Mouse (Mus musculus) hindbrain, embryonic 10.5 days (tissue): ENCODE measurements around the gene Smim14. TPM values are rescaled to one million over a fixed set of nuclear protein-coding genes. Genes with fewer than 3 reads are reported as not detected.

ENCODE experiments used
- DNase-seq: peaks from one replicate; pipeline ENCODE4 v3.0.0-alpha.2; 2017; ENCODE audit warnings: low spot score
- H3K27ac ChIP-seq: fragments of 300-500 bp; sonication (generic); 2 replicates; pipeline ENCODE4 v1.5.1; 2016; ENCODE audit warnings: mild to moderate bottlenecking, moderate library complexity
- H3K27me3 ChIP-seq: fragments of 300-500 bp; sonication (generic); 2 replicates; pipeline ENCODE4 v1.6.1; 2016; ENCODE audit warnings: mild to moderate bottlenecking; ENCODE audit not compliant: poor library complexity, insufficient read depth, severe bottlenecking
- H3K36me3 ChIP-seq: fragments of 300-500 bp; sonication (generic); 2 replicates; pipeline ENCODE4 v1.6.1; 2016; ENCODE audit warnings: mild to moderate bottlenecking, moderate library complexity
- H3K4me1 ChIP-seq: fragments of 300-500 bp; sonication (generic); replicated peaks from 2 replicates; pipeline ENCODE4 v1.6.1; 2016; ENCODE audit warnings: mild to moderate bottlenecking
- H3K4me3 ChIP-seq: fragments of 300-500 bp; sonication (generic); 2 replicates; pipeline ENCODE4 v1.5.1; 2016; ENCODE audit warnings: mild to moderate bottlenecking, moderate library complexity
- H3K9me3 ChIP-seq: fragments of 300-500 bp; sonication (generic); 2 replicates; pipeline ENCODE4 v1.6.1; 2016; ENCODE audit warnings: mild to moderate bottlenecking, moderate library complexity
- WGBS: fragments of 180-500 bp; shearing (Covaris S2); methylation state at CpG from one replicate; pipeline ENCODE4 v1.1.7; 2016; 5-methylcytosine and 5-hydroxymethylcytosine counted together
- polyA plus RNA-seq: library from polyadenylated mRNA; unstranded; fragments of >200 nt; fragmentation: Nextera tagmentation; extraction: Ambion mirVana; gene quantifications from 2 replicates; pipeline ENCODE4 v1.2.1, GENCODE M21; 2016

Smim14 gene
- polyA plus RNA-seq, 1 experiment from 2014 or later, result 106 TPM

DNA sequence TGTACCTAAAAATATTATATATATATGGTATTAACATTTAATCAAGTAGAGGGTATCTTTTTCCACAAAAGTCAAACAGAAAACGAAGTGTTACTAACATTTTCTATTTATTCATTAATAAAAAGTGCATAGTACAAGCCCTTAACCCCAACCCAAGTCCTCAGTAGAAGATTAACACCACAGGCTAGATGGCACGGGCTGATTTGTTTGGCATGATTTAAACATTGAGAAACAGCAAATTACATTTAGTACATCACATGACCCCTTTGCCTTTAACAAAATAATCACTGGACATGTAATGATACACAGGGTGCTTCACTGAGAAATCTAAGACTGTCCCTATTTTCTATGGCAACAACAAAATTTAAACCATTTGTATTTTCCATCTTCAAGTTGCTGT lies 90.2 kb downstream of the Smim14 start:
- Histone ChIP-seq H3K27ac (no peak overlapping the region), H3K9me3 (no peaks in the 10 kb centered on the region), H3K4me1 (no peaks in the 10 kb centered on the region), H3K27me3 (no peaks in the 10 kb centered on the region), H3K36me3 (peaks cover 17% of the 10 kb centered on the region; the same call in 1 of the 2 replicates), H3K4me3 (no peak overlapping the region)
- no peak for DNase-seq
- 85% methylated on average over 2 of the region's 2 CpGs for WGBS

DNA sequence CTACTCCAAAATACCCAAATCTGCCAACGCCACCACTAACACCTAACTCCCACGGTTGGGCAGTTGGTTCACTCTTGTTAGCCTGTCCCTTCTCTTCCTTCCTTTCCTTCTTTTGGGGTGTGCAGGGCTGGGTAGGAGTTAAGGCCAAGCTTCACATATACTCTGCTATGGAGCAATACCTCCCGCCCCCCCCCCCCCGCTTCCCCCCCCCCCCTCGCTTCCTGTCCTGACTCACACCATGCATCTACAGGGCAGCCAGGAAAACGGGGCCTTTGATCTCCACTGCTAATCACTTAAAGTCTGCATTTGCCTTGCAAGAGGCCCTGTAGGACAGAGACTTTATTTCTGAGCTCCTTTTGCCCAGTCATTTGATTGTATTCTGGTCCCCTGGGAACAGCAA lies 92.0 kb downstream of the Smim14 start:
- Histone ChIP-seq H3K27ac (no peak overlapping the region), H3K4me3 (no peak overlapping the region), H3K36me3 (peaks cover 8% of the 10 kb centered on the region; the same call in 1 of the 2 replicates), H3K9me3 (no peaks in the 10 kb centered on the region), H3K4me1 (no peaks in the 10 kb centered on the region), H3K27me3 (no peaks in the 10 kb centered on the region)
- 77% methylated on average over 4 of the region's 6 CpGs for WGBS
- DNase-seq, result no peak

- Histone ChIP-seq H3K36me3 (no peaks in the 10 kb centered on the region), H3K4me3 (no peak overlapping the region), H3K9me3 (no peaks in the 10 kb centered on the region), H3K4me1 (peaks cover 18% of the 10 kb centered on the region), H3K27ac (no peak overlapping the region), H3K27me3 (no peaks in the 10 kb centered on the region)
- DNase-seq, result no peak
Observed at GRCm38 (mm10) chr5:65438041-65438440, 98.9 kb downstream of the Smim14 start.

- no peaks in the 10 kb centered on the region for H3K27me3 ChIP-seq
- H3K9me3 ChIP-seq, result no peaks in the 10 kb centered on the region
- peak within 1 kb of the TSS; percentile 79 for H3K4me3 ChIP-seq
- no peaks in the 10 kb centered on the region; the same call in 1 of the 2 replicates for H3K36me3 ChIP-seq
- peaks cover 18% of the 10 kb centered on the region for H3K4me1 ChIP-seq
- WGBS, result 1% methylated on average over 51 of the region's 51 CpGs
- DNase-seq, result peak; percentile 97
- H3K27ac ChIP-seq, result peak within 1 kb of the TSS; percentile 89
Observed at GRCm38 (mm10) chr5:65435806-65436561, 101.0 kb downstream of the Smim14 start, which contains the start of gene Ugdh. Gene Ugdh, minus strand, starts transcription at chr5:65435949.

DNA sequence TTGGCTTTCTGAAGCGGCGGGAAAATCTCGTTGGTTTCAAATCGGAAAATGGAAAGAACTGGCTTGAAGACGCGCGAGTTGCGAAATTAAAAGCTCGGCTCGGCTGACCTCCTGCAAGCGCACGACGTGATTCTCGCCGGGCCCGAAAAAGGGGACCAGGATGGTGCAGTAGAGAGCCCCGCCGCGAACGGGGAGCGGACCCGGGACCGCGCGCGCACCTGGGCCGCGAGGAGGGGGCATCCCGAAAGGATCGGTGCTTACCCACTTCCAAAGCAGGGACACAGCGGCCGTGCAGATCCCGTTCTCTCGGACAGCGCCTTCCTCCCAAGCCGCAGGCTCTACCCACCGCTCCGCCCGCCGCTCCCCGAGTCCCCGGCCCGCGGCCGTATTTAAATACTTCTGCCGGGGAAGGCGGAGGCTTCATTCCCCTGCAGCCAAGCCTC lies 101.6 kb downstream of the Smim14 start:
- peak overlapping the region; percentile 89 for H3K27ac ChIP-seq

GRCm38 (mm10) chr5:65434471-65435362 lies 102.3 kb downstream of the Smim14 start:
- Histone ChIP-seq H3K36me3 (peaks cover 4% of the 10 kb centered on the region; the same call in 1 of the 2 replicates), H3K27me3 (no peaks in the 10 kb centered on the region), H3K27ac (peak overlapping the region; percentile 89), H3K4me3 (peak overlapping the region; percentile 79), H3K4me1 (peaks cover 18% of the 10 kb centered on the region), H3K9me3 (no peaks in the 10 kb centered on the region)
- WGBS, result 7% methylated on average over 15 of the region's 15 CpGs
- DNase-seq, result no peak

More for the DNA sequence above, 101.6 kb downstream of the Smim14 start:
- 1% methylated on average over 47 of the region's 47 CpGs for WGBS
- Histone ChIP-seq H3K27me3 (no peaks in the 10 kb centered on the region), H3K9me3 (no peaks in the 10 kb centered on the region), H3K36me3 (peaks cover under 1% of the 10 kb centered on the region; the same call in 1 of the 2 replicates), H3K4me3 (peak overlapping the region; percentile 79), H3K4me1 (peaks cover 18% of the 10 kb centered on the region)
- DNase-seq, result no peak

GRCm38 (mm10) chr5:65429441-65429840 lies 107.5 kb downstream of the Smim14 start:
- Histone ChIP-seq H3K27me3 (no peaks in the 10 kb centered on the region), H3K9me3 (no peaks in the 10 kb centered on the region), H3K36me3 (peaks cover 28% of the 10 kb centered on the region), H3K27ac (no peak overlapping the region), H3K4me1 (peaks cover 5% of the 10 kb centered on the region), H3K4me3 (no peak overlapping the region)
- 90% methylated on average over 5 of the region's 5 CpGs for WGBS
- DNase-seq, result no peak

- no peaks in the 10 kb centered on the region for H3K9me3 ChIP-seq
- H3K4me3 ChIP-seq, result no peak overlapping the region
- DNase-seq, result no peak
- H3K27ac ChIP-seq, result peak overlapping the region; percentile 18; the same call in 1 of the 2 replicates
- H3K36me3 ChIP-seq, result peaks cover 37% of the 10 kb centered on the region
- 64% methylated on average over 4 of the region's 4 CpGs for WGBS
- H3K27me3 ChIP-seq, result no peaks in the 10 kb centered on the region
- H3K4me1 ChIP-seq, result no peaks in the 10 kb centered on the region
Observed at GRCm38 (mm10) chr5:65428321-65428720, 108.7 kb downstream of the Smim14 start.

- 90% methylated on average over 5 of the region's 5 CpGs for WGBS
- no peaks in the 10 kb centered on the region for H3K27me3 ChIP-seq
- peaks cover 65% of the 10 kb centered on the region for H3K36me3 ChIP-seq
- DNase-seq, result no peak
- no peaks in the 10 kb centered on the region for H3K9me3 ChIP-seq
- no peaks in the 10 kb centered on the region for H3K4me1 ChIP-seq
- no peak overlapping the region for H3K4me3 ChIP-seq
- no peak overlapping the region for H3K27ac ChIP-seq
Observed at GRCm38 (mm10) chr5:65425251-65425650, 111.7 kb downstream of the Smim14 start.

DNA sequence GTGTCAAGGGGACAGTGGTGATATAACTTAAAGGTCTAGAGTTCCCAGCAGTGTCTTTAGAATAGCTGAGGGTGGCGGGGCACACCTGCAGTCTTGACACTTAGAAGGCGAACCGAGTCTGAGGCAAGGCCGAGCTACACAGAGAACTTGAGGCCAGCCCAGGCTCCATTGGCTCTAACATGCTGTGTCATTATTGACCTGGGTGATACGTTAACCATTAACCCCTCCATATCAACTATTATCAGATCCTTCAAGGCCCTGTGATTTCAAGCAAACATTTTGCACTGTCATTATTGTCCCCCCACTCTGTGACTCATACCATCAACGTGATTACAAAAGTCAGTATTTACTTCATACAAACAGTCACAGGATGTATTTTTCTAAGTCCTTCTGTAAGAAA lies 112.8 kb downstream of the Smim14 start:
- WGBS, result 89% methylated on average over 6 of the region's 6 CpGs
- Histone ChIP-seq H3K27me3 (no peaks in the 10 kb centered on the region), H3K9me3 (no peaks in the 10 kb centered on the region), H3K36me3 (peaks cover 65% of the 10 kb centered on the region), H3K4me1 (no peaks in the 10 kb centered on the region), H3K4me3 (no peak overlapping the region), H3K27ac (no peak overlapping the region)
- DNase-seq, result no peak

- H3K4me3 ChIP-seq, result no peak overlapping the region
- H3K36me3 ChIP-seq, result peaks cover 72% of the 10 kb centered on the region
- WGBS, result 92% methylated on average over 8 of the region's 8 CpGs
- H3K9me3 ChIP-seq, result no peaks in the 10 kb centered on the region
- H3K27me3 ChIP-seq, result no peaks in the 10 kb centered on the region
- no peak for DNase-seq
- no peak overlapping the region for H3K27ac ChIP-seq
- no peaks in the 10 kb centered on the region for H3K4me1 ChIP-seq
Observed at GRCm38 (mm10) chr5:65422803-65423202, 114.2 kb downstream of the Smim14 start.

DNA sequence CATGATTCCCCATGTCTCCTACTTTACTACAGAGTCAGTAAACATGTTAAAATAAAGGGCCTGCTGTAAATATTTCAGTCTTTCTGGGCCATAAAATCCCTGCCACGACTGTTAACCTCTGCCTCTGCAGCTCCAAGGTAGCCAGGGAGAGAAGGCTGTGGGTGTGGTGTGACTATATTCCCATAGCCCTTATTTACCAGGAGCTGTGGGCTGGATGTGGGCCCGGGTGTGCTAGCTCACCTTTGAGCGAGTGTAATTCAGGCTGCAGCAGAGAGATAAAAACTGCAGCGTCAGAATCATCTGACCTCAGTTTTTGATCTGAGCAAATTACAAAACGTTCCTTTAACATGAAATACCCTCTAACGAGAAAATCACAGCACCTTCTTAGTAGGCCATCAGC lies 116.2 kb downstream of the Smim14 start:
- H3K27me3 ChIP-seq, result no peaks in the 10 kb centered on the region
- no peaks in the 10 kb centered on the region for H3K9me3 ChIP-seq
- DNase-seq, result no peak
- peaks cover 5% of the 10 kb centered on the region for H3K4me1 ChIP-seq
- WGBS, result 84% methylated on average over 6 of the region's 6 CpGs
- no peak overlapping the region for H3K27ac ChIP-seq
- H3K36me3 ChIP-seq, result peaks cover 77% of the 10 kb centered on the region
- no peak overlapping the region for H3K4me3 ChIP-seq

- 85% methylated on average over 10 of the region's 10 CpGs for WGBS
- peaks cover 74% of the 10 kb centered on the region for H3K36me3 ChIP-seq
- DNase-seq, result no peak
- no peak overlapping the region for H3K4me3 ChIP-seq
- H3K9me3 ChIP-seq, result no peaks in the 10 kb centered on the region
- no peak overlapping the region for H3K27ac ChIP-seq
- H3K27me3 ChIP-seq, result no peaks in the 10 kb centered on the region
- H3K4me1 ChIP-seq, result peaks cover 13% of the 10 kb centered on the region
Observed at GRCm38 (mm10) chr5:65419136-65419535, 117.8 kb downstream of the Smim14 start.
